In the genomic region with DNA sequence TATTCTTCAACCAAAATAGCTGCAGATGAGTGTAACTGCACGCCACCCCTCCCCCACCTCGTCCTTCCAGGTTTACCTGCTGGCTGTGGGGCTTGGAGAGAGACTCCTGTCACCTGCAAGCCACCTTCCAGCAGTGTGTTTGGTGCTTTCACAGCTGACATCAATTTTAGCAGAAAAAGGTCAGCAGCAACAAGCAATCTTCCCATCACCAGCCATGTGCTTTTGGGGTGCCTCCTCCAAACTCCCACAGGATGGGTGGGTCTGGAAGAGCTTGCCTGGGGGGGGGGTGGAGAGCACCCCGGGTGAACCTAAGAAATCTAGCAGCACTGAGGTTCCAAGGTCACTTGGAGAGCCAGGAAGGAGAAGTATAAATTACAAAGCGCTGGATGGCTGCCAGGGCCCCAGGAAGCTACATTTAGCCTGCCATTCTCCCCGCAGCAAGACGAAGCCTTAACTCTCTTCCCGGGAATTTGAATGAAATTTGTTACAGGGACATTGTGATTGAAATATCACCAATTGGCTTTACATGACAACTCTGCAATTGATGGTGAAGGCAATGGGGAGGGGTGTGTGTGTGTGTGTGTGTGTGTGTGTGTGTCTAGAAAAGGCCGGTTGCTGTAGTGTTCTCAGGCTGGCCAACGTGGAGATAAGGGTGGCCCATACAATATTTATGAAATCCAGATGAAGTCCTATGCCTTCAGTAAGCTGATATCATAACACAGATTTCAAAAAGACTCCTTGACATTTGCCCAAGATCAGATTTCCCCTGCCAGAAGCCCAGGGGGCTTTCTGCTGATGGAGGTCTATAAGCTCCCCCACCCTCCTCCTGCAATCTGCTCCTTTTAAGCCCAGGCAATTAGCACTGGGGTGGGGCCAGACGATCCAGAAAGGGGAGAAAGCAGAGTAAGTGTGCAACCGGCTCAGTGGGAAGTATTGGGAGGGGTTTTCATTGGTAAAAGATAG, we compare ENCODE assay signal across 7 mouse cellular contexts. TPM values are rescaled to one million over a fixed set of nuclear protein-coding genes. Genes with fewer than 3 reads are reported as not detected.
DNase-seq lines count a peak whose midpoint lies in the region; ATAC-seq lines count a peak whose summit lies in the region.

No protein-coding gene starts in this region.

- WGBS in forebrain, embryonic 11.5 days: 6% methylated on average over 11 of the region's 11 CpGs
- 3% methylated on average over 11 of the region's 11 CpGs for WGBS in kidney, embryonic 15.5 days

- 0 out of 2 replicates have a peak overlapping the region, but pooled peaks have one; percentile 21 for H3K27ac ChIP-seq in forebrain, embryonic 11.5 days (ENCODE audit: low read depth, low read length)
- H3K27ac ChIP-seq in kidney, embryonic 15.5 days: peak overlapping the region; percentile 56

- H3K4me1 ChIP-seq in forebrain, embryonic 11.5 days (replicated peaks; ENCODE audit: control insufficient read depth, insufficient read depth, low read length): peaks cover 13% of the 10 kb centered on the region; the same call in 1 of the 2 replicates
- H3K4me1 ChIP-seq in kidney, embryonic 15.5 days: peaks cover 37% of the 10 kb centered on the region

- no peaks in the 10 kb centered on the region for H3K9me3 ChIP-seq in forebrain, embryonic 11.5 days (ENCODE audit: control insufficient read depth, low read length)
- no peaks in the 10 kb centered on the region for H3K9me3 ChIP-seq in kidney, embryonic 15.5 days (replicated peaks)

- peak; percentile 60 for DNase-seq in right cerebral cortex, postnatal 4 days
- no peak for DNase-seq in right cerebral cortex, postnatal 36 days (ENCODE audit: low spot score in 2 of 2)
- DNase-seq in forebrain, embryonic 11.5 days (ENCODE audit: low spot score): peak; percentile 61
- DNase-seq in retina, embryonic 14.5 days (ENCODE audit: low spot score): peak; percentile 27
- no peak for DNase-seq in thymus, postnatal 14 days
- no peak for DNase-seq in layer of hippocampus, postnatal 25 days (ENCODE audit: extremely low spot score in 1 of 2, low spot score in 1 of 2)

- peak overlapping the region; percentile 11; the same call in 1 of the 2 replicates for H3K4me2 ChIP-seq in forebrain, embryonic 11.5 days (ENCODE audit: low read depth, low read length, severe bottlenecking)
- peak overlapping the region; percentile 47 for H3K4me2 ChIP-seq in kidney, embryonic 15.5 days

- no peak overlapping the region for H3K9ac ChIP-seq in forebrain, embryonic 11.5 days (ENCODE audit: low read length)
- H3K9ac ChIP-seq in kidney, embryonic 15.5 days: no peak overlapping the region

- no peaks in the 10 kb centered on the region for H3K36me3 ChIP-seq in forebrain, embryonic 11.5 days (ENCODE audit: control insufficient read depth, insufficient read depth, low read length)
- no peaks in the 10 kb centered on the region for H3K36me3 ChIP-seq in kidney, embryonic 15.5 days

- H3K27me3 ChIP-seq in forebrain, embryonic 11.5 days (ENCODE audit: control insufficient read depth, insufficient read depth, low read length): no peaks in the 10 kb centered on the region
- H3K27me3 ChIP-seq in kidney, embryonic 15.5 days: 0 out of 2 replicates have a peak, but pooled peaks cover 3% of the 10 kb centered on the region

- no peak for ATAC-seq in forebrain, embryonic 11.5 days (replicated peaks; ENCODE audit: low FRiP score)
- no peak for ATAC-seq in kidney, embryonic 15.5 days (replicated peaks; ENCODE audit: low FRiP score)

- no peak overlapping the region for H3K4me3 ChIP-seq in forebrain, embryonic 11.5 days (ENCODE audit: low read depth, low read length)
- no peak overlapping the region for H3K4me3 ChIP-seq in kidney, embryonic 15.5 days (replicated peaks)

RNA-seq across cellular contexts. Expression of gene Chst8, which starts 13.8 kb away (rescaled TPM):
- 11.4 and 12.0 TPM in 2 replicates for polyA plus RNA-seq in forebrain, embryonic 11.5 days (2014; fragmentation: Nextera tagmentation; extraction: Ambion mirVana)
- polyA plus RNA-seq in kidney, embryonic 15.5 days (2015; fragmentation: Nextera tagmentation; extraction: Ambion mirVana): 11.1 and 13.0 TPM in 2 replicates
- 10 to 100 TPM; 31.6 to 34.7 TPM for total RNA-seq in layer of hippocampus, postnatal 25 days (2021)

Comparison
In these comparisons a context has a peak if more than half of its experiments do, and no peak if none do; other contexts are left out.
1. DNase-seq: peak in right cerebral cortex, postnatal 4 days (single experiment), forebrain, embryonic 11.5 days (single experiment) and retina, embryonic 14.5 days (single experiment); none in right cerebral cortex, postnatal 36 days (0 of 2), thymus, postnatal 14 days (single experiment) and layer of hippocampus, postnatal 25 days (0 of 2).